Mouse (Mus musculus) 3134 (cell line): Measurements from ENCODE around the gene Rwdd4a.

ENCODE experiments used
- DNase-seq: peaks from one replicate; pipeline ENCODE4 v3.0.0-alpha.2; 2011; ENCODE audit warnings: low spot score; ENCODE audit not compliant: insufficient read length; ENCODE audit errors: extremely low read depth

Rwdd4a gene

DNA sequence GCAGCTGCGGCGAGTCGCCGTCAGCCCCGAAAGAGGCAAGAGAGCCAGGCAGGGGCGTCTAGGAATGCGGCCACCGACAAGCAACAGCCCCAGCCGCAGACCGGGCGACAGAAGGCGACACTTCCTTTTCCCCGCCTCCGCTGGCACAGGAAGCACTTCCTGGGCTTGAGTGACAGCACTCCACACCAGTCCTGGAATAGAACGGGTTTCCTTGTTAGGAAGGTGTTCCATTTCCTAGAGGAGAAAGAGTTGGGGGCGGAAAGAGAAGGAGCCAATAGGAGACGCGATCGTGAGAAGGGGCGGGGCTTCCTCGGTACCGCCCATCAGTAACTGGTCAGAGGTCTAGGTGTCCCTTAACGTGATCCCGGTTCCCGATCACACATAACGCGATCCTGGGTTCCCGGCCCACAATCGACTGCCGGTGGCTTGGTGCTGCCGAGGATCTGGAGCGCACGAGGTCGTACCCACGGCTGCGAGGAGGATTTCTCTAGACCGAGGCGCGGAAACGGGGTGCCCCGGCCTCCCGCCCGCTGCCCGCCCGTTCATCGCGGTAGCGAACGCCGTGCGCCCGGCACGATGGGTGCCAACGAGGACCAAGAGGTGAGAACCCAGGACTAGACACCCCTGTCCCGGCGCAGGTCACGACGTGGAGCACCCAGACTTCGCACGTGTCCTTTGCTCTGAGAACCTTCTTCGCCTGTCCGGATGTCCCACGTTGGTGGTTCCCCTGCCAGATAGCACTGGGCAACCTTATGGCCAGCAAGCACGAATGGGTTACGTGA is at the start of gene Rwdd4a, which contains the start of gene Trappc11:
Gene Rwdd4a (plus strand): TSS at position 321 of the 782 bp plus-strand sequence.
Gene Trappc11 (minus strand): TSS at position 127 of the 782 bp plus-strand sequence.
- peak; percentile 96 for DNase-seq

DNA sequence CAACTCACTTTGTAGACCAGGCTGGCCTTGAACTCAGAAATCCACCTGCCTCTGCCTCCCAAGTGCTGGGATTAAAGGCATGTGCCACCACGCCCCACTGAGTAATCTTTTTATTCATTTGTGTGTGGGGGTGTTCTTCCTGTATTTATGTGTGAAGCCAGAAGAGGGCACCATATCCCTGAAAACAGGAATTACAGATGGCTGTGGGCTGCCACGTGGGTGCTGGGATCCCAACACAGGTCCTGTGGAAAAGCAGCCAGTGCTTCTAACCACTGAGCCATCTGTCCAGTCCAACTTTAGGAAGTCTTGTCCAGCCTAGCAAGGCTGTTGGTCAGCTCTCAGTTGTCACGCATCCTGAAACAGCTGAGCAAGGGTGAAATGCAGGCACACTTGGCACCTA is 46.2 kb upstream of the Rwdd4a start:
- DNase-seq: no peak

DNA sequence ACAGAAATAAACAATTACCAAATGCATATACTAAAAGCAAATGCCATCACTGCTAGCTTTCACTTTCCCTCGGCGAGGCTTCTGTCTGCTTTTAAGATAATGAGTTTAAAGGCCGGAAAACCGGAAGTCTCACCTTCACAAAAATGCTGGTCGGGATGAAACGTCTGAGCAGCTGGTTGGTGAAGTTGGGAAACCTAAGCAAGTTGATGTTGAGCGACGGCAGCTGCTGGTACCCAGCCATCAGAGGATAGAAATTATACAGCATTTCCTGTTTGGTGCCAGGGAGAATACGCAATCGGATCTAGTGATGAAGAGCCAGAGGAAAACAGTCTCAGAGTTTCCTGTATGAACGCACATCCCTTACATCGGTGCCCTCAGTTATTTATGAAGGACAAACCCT is 40.4 kb upstream of the Rwdd4a start:
- no peak for DNase-seq

DNA sequence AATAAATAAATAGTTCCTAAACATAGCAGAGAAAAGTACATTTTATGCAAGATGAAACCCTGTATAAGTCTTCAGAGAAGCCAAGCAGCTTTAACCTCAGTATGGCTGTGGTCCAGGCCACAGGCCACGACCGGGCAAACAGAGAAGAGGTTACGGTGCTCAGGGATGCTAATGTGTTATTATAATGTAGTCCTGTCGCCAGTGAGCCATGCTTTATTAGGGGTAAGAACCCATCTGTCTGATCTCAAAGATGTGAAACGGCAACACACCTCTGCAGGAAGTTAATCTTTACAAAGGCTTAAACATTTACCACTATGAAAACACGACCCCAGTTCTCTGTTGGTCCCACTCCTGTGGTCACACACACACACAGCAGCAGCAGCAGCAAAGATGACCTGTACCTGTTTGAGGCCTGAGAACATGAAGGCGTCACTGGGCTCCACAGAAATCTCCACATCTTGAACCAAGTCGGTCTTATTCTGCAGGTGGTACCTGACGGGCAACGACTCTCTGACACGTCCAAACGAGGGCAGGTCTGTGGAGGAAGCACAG is 38.8 kb upstream of the Rwdd4a start:
- DNase-seq: no peak

DNA sequence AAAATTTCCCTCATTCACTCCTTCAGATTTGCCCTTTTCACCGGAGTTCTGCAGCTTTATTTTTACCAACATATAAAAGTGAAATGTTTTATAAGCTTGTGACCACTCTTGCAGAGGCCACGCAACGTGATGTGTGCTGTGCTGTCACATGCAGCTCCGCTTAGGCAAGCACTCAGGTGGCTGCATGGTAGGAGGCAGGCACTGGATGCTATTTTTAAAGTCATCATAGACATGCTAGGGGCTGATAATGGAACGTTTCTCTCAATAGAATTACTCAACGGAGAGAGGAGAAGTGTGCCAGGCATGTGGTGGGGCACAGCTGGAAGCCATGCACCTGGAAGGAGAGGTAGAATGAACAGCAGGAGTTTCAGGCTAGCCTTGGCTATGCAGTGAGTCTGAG is 38.0 kb upstream of the Rwdd4a start:
- DNase-seq: no peak

DNA sequence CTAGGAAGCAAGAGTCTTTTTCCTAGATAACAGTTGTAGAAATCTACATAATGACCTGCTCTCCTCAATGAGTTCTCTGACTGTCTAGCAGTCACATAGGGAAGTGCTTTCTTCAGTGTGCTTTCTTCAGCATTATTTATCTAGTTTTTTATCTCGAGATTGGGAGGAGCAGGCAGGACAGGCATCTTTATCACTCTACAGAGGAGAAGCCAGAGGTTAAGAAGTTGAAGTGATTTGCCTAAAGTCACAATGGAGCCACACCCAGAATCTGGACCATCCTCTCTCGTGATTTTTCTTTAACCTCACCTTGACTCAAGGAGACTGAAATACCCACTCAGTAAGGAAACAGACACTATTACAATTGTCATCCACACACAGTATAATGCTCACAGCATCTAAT is 31.5 kb upstream of the Rwdd4a start:
- no peak for DNase-seq

DNA sequence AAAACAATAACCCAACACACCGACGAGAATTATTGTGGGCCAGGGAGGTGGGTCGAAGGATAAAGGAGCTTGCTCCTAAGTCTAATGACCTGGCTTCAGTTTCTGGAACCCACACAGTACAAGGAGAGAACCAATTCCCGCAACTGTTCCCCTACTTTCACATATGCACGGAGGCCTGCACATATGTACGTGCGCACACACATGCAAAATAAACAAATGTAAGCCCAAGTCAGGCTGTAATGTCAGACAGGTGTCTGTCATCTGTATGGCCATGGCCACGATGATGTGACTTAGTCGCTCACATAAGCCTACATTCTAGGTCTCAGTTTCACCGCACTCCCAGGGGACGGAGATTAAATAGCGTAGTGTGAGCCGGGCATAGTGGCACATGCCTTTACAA is 30.9 kb upstream of the Rwdd4a start:
- DNase-seq: no peak

DNA sequence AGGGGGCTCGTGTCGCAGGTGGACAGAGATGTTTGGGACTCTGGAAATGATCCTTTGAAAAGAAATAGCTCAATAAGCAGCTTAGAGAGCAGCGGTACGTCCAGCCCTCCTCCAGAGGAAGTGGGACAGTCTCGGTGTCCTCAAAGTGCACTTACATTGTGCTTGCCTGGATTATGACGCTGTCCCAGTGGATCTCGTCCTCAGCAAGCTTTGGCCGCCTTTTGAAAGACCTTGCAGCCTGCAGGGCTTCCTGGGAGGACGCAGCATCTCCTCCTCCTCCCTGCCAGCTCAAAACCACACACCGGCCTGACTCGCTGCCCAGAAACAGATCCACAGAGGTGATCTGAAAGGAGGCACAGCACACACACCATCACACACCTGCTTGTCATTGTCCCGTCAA is 28.0 kb upstream of the Rwdd4a start:
- DNase-seq: no peak

DNA sequence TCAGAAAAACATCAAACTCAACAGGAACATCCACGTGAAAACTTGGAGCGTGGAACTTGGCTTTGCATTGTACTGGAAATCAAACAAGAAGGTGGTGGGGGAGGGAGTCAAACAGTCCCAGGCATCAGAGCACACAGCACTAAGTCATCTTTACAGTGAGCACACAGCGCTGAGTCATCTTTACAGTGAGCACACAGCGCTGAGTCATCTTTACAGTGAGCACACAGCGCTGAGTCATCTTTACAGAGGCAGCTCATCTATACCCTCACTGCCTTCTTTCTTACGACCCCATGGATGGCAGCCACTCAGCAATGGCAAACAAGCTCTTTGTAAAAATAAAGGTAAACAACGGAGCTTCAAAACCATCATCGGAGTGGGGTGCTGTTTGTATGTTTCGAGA is 22.5 kb upstream of the Rwdd4a start:
- no peak for DNase-seq

DNA sequence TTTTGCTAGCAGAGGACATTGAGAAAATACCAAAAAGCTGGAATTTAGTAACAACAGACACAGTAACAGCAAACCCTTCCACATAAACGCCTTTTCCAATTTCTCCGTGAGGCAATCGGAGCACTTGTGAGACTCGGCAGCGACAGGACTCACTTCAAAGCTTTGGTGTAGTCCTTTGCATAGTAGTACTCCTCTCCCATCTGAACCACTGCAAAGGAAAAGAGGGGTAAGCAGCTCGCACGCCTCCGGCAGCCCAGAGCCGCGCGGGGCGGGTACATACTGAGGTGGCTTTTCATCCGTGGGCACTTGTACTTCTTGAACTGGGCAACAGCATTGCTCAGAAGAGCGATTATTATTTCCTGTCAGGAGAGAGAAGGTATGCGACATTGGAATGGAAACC is 19.9 kb upstream of the Rwdd4a start:
- DNase-seq: no peak

DNA sequence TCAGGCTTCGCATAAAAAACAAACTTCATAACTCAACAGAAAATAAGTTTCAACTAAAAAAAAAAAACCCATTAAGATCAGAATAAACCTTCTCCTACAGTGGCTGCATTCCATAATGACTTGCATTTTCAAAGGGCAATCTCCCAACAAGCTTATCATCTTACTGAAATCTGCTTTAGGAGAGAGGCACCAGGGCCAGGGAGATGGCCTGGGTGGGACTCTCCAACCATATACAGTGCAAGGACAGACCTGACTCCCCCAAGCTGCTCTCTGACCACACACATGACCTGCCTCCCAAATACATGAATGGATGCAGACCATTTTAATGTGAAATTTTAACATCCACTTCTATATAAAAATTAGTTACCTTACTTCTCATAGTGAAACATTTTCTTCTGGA is 5.4 kb upstream of the Rwdd4a start:
- DNase-seq: no peak

DNA sequence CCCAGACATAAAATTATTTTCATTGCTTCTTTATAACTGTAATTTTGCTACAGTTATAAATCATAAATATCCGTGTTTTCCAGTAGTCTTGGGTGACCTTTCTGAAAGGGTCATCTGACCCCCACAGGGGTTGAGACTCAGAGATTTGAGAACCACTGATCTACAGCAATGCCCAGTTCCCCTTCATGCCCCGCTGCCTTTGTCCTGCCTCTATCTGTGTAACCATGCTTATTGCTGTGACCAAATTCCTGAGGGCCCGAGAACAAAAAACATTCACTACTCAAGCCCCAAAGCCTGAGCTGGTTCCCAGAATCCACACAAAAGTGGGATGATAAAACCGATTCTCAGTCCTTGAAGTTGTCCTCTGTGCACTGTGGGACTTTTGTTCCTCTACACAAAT is 4.9 kb downstream of the Rwdd4a start:
- DNase-seq: no peak

DNA sequence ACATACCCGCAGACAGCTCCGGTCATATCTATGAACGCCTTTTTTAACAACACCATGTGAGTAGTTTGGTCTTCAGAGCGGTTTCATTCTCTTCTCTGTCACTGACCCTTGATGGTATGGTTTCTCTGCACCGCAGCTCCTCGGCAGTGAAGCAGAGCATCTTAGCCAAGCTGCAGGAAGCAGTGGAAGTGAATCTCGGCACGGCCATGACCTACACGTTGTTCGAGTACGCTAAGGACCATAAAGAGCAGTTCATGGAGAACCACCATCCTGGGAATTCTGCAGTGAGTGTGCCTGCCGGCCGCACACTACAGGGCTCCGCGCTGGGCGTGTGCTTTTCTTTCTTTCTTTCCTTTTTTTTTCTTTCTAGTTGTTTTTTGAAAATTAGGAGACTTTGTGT is 9.3 kb downstream of the Rwdd4a start:
- DNase-seq: no peak

DNA sequence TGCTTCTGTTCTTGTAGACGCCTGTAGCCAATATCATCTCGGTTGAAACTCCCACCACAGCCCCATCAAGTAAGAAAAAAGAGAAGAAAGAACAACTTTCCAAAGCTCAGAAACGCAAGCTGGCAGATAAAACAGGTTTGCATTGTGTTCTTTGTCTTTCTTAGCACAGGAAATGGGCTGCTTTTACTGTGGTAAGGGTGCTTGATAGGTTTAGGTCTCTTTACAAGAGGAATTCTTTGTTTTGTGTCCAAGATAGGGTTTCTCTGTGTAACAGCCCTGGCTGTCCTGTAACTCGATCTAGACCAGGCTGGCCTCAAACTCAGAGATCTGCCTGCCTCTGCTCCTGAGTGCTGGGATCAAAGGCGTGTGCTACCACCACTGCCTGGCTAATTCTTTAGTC is 10.6 kb downstream of the Rwdd4a start:
- DNase-seq: no peak

DNA sequence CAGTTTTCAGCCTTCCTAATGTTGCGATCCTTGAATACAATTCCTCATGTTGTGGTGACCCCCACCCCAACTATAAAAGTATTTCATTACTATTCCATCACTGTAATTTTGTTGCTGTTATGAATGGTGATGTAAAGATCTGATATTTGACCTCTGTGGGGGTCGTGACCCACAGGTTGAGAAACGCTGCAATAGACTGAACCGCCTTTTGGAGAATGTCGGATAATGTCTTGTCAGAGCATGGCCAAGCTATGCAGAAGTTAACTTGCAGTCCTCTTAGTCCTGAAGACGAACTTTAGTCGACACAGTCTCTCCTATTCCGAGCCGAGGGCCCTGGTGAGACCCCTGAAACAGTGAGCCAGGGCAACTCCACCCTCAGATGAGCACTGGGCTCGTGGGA is 13.6 kb downstream of the Rwdd4a start:
- DNase-seq: no peak

DNA sequence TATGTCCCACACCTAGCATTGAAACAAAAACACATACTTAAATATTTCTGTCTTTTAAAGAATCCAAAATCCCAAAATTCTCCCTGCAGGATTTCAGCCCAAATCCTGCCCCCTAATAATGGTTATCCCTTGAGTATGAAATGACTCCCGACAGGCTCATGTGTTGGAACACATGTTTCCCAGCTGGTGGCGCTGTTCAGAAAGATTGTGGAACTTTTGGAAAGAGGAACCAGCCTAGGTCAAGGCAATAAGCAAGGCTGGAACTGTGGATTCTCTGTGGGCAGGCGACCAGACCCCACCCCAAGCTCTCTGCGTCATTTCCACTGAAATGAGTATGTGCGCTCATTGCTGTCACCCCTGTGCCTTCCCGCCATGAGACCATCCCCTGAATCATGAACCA is 20.1 kb downstream of the Rwdd4a start:
- DNase-seq: no peak

DNA sequence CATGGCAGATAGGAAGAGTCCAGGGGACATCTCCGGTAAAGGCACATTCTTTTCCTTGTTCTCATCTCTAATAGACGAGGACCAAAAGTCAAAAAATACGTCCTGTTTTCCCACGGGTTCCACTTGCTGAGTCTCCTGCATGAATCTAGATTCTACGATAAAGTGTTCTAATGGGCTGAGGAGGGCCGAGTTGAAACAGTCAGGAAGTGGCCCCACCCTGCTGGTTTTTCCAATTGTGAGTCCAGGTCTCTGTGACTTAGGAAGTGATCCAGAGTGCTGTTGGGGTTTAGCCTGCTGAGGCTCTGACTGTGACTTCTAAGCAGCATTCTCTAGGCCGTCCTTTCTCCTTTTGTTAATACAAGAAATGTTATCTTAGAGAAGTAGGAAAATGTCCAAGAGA is 23.0 kb downstream of the Rwdd4a start:
- no peak for DNase-seq

DNA sequence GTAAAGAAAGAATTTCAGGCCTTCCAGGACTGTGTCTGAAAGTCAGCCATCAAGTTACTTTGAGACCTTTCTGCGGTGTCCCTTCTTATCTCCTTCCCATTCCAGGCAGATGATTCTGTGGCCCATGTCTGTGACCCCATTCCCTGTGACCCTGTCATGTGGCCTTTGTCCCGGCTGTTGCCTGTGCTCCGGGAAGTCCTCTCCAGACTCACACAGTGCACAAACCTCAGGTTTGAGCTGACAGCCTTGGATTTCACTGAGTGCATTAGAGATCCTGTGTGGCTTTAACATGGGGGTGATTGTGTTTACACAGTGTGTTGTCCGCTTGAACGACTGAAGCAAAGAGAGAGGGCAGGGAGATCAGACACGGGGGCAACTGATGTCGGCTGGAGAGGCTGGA is 24.8 kb downstream of the Rwdd4a start:
- no peak for DNase-seq

DNA sequence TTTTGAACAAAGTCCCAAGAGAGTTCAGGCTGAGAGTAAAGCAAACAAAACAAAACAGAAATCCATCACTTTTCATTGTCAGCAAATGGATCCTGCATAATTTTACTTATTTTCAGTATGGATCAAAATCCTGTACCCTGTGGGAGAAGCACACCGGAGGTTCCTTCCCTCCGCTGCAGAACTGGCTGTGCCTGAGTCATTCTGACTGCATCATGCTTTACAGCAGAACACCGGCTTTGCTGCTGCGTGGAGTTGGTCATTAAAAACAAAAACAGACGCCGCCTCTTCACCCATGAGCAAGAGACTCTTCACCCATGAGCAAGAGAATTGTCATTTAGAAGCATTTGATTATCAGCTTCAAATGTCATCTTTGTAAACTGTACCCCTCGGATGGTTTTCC is 27.3 kb downstream of the Rwdd4a start:
- DNase-seq: no peak

DNA sequence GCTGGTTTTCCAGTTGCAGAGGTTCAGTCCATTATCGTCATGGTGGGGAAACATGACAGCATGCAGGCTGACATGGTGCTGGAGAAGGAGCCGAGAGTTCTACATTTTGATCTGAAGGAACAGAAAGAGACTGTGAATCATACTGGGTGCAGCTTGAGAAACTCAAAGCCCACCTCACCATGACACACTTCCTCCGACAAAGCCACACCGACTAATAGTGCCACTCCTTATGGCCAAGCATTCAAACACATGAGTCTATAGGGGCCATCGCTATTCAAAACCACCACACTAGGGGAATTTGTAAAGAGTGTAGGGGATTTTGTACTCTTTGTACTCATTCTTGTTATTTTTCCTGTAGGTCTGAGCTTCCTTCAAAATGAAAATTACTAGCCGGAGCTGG is 33.1 kb downstream of the Rwdd4a start:
- no peak for DNase-seq

DNA sequence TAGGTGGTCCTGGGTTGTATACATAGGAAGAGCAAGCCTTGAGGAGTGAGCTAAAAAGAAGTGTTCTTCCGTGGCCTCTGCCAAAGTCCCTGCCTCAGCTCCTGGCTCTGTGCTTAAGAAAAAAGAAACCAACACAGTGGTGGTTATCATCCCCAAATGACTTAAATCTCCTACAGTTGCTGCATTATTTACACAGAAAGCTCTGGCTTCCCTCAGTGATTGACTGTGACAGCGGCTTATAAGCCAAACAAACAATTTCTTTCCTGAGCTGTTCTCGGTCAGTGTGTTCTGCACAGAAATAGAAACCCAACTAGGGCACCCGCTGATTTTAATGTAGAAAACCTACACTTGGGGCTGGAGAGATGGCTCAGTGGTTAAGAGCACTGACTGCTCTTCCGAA is 34.6 kb downstream of the Rwdd4a start:
- DNase-seq: no peak

DNA sequence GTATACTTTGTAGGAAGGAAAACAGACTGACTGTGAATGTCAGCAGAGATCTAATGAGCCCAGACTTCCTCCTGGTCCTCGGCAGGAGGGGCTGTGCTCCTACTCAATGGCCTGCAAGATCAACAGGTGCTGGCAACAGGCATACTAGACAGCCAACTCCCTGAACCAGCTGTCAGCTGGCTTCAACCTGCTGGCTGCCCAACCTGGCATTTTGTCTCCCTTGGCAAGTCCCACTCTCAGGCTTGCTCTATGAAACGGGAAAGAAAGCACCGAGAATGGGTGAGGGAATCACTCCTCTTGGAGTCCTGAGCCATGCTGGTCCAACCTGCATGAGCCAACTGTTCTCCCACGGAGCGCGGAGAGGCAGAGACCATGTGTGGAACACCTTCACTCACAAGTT is 36.7 kb downstream of the Rwdd4a start:
- DNase-seq: no peak

DNA sequence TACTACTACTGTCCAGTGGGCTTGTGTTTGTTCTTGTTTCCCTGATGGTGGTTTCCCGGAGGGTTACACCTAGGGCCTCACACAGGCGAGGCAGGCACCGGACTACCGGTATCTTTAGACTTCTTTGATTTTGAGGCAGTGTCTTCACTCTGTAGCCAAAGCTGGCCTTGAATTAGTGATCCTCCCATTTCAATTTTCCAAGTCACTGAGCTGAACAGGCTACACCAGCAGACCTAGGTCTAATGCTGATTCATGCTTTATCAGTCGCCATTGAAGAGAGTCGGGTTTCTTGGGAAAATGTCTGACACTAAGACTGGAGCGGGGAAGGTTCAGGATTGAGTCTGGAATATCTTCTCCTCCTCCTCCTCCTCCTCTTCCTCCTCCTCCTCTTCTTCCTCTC is 40.0 kb downstream of the Rwdd4a start:
- no peak for DNase-seq
